Comparison of ENCODE assay signal across 8 mouse cellular contexts in genomic region chr7:127894480-127894879, GRCm38 (mm10). TPM values are rescaled to one million over a fixed set of nuclear protein-coding genes. Genes with fewer than 3 reads are reported as not detected.
DNase-seq lines count a peak whose midpoint lies in the region; ATAC-seq and TF ChIP-seq lines count a peak whose summit lies in the region.

No protein-coding gene starts in this region.

- peak overlapping the region; percentile 82 for H3K4me2 ChIP-seq in forebrain, embryonic 14.5 days (ENCODE audit: low read length)
- peak overlapping the region; percentile 90 for H3K4me2 ChIP-seq in liver, embryonic 13.5 days

- ATAC-seq in forebrain, embryonic 14.5 days: no peak
- no peak for ATAC-seq in liver, embryonic 13.5 days (ENCODE audit: low read depth)

- H3K27ac ChIP-seq in left cerebral cortex, adult 2 months: no peak overlapping the region
- no peak overlapping the region for H3K27ac ChIP-seq in forebrain, embryonic 14.5 days (ENCODE audit: low read depth, low read length)
- H3K27ac ChIP-seq in liver, embryonic 13.5 days: peak overlapping the region; percentile 86
- H3K27ac ChIP-seq in small intestine, adult 2 months (ENCODE audit: insufficient read depth, low read depth, low read length): peak overlapping the region; percentile 31; the same call in 1 of the 2 replicates

- no peaks in the 10 kb centered on the region for H3K9me3 ChIP-seq in forebrain, embryonic 14.5 days (replicated peaks; ENCODE audit: control insufficient read depth, low read length)
- no peaks in the 10 kb centered on the region for H3K9me3 ChIP-seq in liver, embryonic 13.5 days (replicated peaks)

- no peak for DNase-seq in left cerebral cortex, adult 2 months (ENCODE audit: extremely low spot score in 1 of 2, low spot score in 2 of 2)
- no peak for DNase-seq in left cerebral cortex, adult 18-20 months (ENCODE audit: low spot score in 2 of 2)
- no peak for DNase-seq in forebrain, embryonic 14.5 days (ENCODE audit: low spot score)
- DNase-seq in liver, embryonic 13.5 days: no peak
- DNase-seq in ovary, adult 18-20 months (ENCODE audit: low spot score): no peak
- no peak for DNase-seq in left cerebral cortex, adult 9 months (ENCODE audit: low spot score in 2 of 2)
- DNase-seq in c-Kit-positive CD71-positive TER-119-positive erythroid progenitor cells, embryonic 14.5 days (ENCODE audit: low spot score): no peak

- peaks cover 7% of the 10 kb centered on the region for H3K4me1 ChIP-seq in forebrain, embryonic 14.5 days (ENCODE audit: control insufficient read depth, insufficient read depth, low read length)
- H3K4me1 ChIP-seq in liver, embryonic 13.5 days (replicated peaks): peaks cover 50% of the 10 kb centered on the region
- peaks cover 8% of the 10 kb centered on the region for H3K4me1 ChIP-seq in small intestine, adult 2 months (ENCODE audit: control insufficient read depth, insufficient read depth, insufficient read length, low read length)

- 81% methylated on average over 5 of the region's 5 CpGs for WGBS in forebrain, embryonic 14.5 days
- WGBS in liver, embryonic 13.5 days (ENCODE audit: insufficient replicate concordance): 75% methylated on average over 5 of the region's 5 CpGs
- WGBS in small intestine, adult 2 months: 25% methylated on average over 5 of the region's 5 CpGs

- H3K9ac ChIP-seq in forebrain, embryonic 14.5 days (ENCODE audit: low read length): no peak overlapping the region; the same call in 1 of the 2 replicates
- H3K9ac ChIP-seq in liver, embryonic 13.5 days: peak overlapping the region; percentile 79

- no peak for TF ChIP-seq CTCF in left cerebral cortex, adult 2 months (IDR thresholded peaks at IDR 0.05)
- TF ChIP-seq CTCF in small intestine, adult 2 months (IDR thresholded peaks at IDR 0.05; ENCODE audit: extremely low read depth, insufficient read length, insufficient replicate concordance, low read depth, low read length): no peak

- H3K4me3 ChIP-seq in left cerebral cortex, adult 2 months: peak overlapping the region; percentile 68; the same call in 1 of the 2 replicates
- peak overlapping the region; percentile 53 for H3K4me3 ChIP-seq in forebrain, embryonic 14.5 days (ENCODE audit: low read depth, low read length)
- peak overlapping the region; percentile 70 for H3K4me3 ChIP-seq in liver, embryonic 13.5 days (replicated peaks)
- H3K4me3 ChIP-seq in small intestine, adult 2 months (ENCODE audit: low read depth, low read length): peak overlapping the region; percentile 65

- no peaks in the 10 kb centered on the region for H3K27me3 ChIP-seq in forebrain, embryonic 14.5 days (replicated peaks; ENCODE audit: control insufficient read depth, insufficient read depth, low read length)
- H3K27me3 ChIP-seq in liver, embryonic 13.5 days: no peaks in the 10 kb centered on the region
- no peaks in the 10 kb centered on the region for H3K27me3 ChIP-seq in small intestine, adult 2 months (ENCODE audit: control insufficient read depth, insufficient read depth, low read length)

- intact Hi-C loops in left cerebral cortex, adult 2 months (cut with DNase I): no loop called here

- no peak for TF ChIP-seq POLR2A in small intestine, adult 2 months (IDR thresholded peaks at IDR 0.05; ENCODE audit: low read depth, low read length)

- H3K36me3 ChIP-seq in forebrain, embryonic 14.5 days (ENCODE audit: control insufficient read depth, insufficient read depth, low read length): peaks cover 22% of the 10 kb centered on the region
- H3K36me3 ChIP-seq in liver, embryonic 13.5 days: peaks cover 28% of the 10 kb centered on the region
- H3K36me3 ChIP-seq in small intestine, adult 2 months (ENCODE audit: control insufficient read depth, insufficient read depth, low read length): peaks cover 6% of the 10 kb centered on the region; the same call in 1 of the 2 replicates

RNA-seq across cellular contexts. Expression of gene Gm21974, which starts 0.8 kb away (rescaled TPM):
- not detected for total RNA-seq in left cerebral cortex, adult 2 months (2021)
- not detected for total RNA-seq in left cerebral cortex, adult 18-20 months (2021)
- not detected in 2 replicates for polyA plus RNA-seq in forebrain, embryonic 14.5 days (2014; fragmentation: Nextera tagmentation; extraction: Ambion mirVana)
- not detected in 2 replicates for polyA plus RNA-seq in liver, embryonic 13.5 days (2015; fragmentation: Nextera tagmentation; extraction: Ambion mirVana)
- polyA plus RNA-seq in small intestine, adult 2 months (2012; rRNA removed): not detected in 2 replicates

RNA-seq across cellular contexts. Expression of gene Vkorc1, which starts 0.9 kb away (rescaled TPM):
- total RNA-seq in left cerebral cortex, adult 2 months (2021): 10 to 100 TPM; 22.0 to 23.4 TPM
- 10 to 100 TPM; 21.3 to 24.0 TPM for total RNA-seq in left cerebral cortex, adult 18-20 months (2021)
- polyA plus RNA-seq in forebrain, embryonic 14.5 days (2014; fragmentation: Nextera tagmentation; extraction: Ambion mirVana): 61.5 and 69.9 TPM in 2 replicates
- polyA plus RNA-seq in liver, embryonic 13.5 days (2015; fragmentation: Nextera tagmentation; extraction: Ambion mirVana): 86.9 and 89.1 TPM in 2 replicates
- polyA plus RNA-seq in small intestine, adult 2 months (2012; rRNA removed): 94.3 and 97.7 TPM in 2 replicates

RNA-seq across cellular contexts. Expression of gene Prss53, which starts 3.7 kb away (rescaled TPM):
- total RNA-seq in left cerebral cortex, adult 2 months (2021): 1 to 10 TPM; 2.1 to 2.8 TPM
- 1 to 10 TPM; 2.2 to 2.7 TPM for total RNA-seq in left cerebral cortex, adult 18-20 months (2021)
- 0.61 and 0.63 TPM in 2 replicates for polyA plus RNA-seq in forebrain, embryonic 14.5 days (2014; fragmentation: Nextera tagmentation; extraction: Ambion mirVana)
- polyA plus RNA-seq in liver, embryonic 13.5 days (2015; fragmentation: Nextera tagmentation; extraction: Ambion mirVana): 0.19 and 0.24 TPM in 2 replicates
- polyA plus RNA-seq in small intestine, adult 2 months (2012; rRNA removed): 1.6 and 2.1 TPM in 2 replicates

RNA-seq across cellular contexts. Expression of gene Bckdk, which starts 9.4 kb away (rescaled TPM):
- total RNA-seq in left cerebral cortex, adult 2 months (2021): 10 to 100 TPM; 38.5 to 39.9 TPM
- total RNA-seq in left cerebral cortex, adult 18-20 months (2021): 10 to 100 TPM; 34.3 to 39.3 TPM
- polyA plus RNA-seq in forebrain, embryonic 14.5 days (2014; fragmentation: Nextera tagmentation; extraction: Ambion mirVana): 108 and 131 TPM in 2 replicates
- polyA plus RNA-seq in liver, embryonic 13.5 days (2015; fragmentation: Nextera tagmentation; extraction: Ambion mirVana): 64.4 and 70.0 TPM in 2 replicates
- polyA plus RNA-seq in small intestine, adult 2 months (2012; rRNA removed): 54.4 and 68.3 TPM in 2 replicates

RNA-seq across cellular contexts. Expression of gene Kat8, which starts 17.8 kb away (rescaled TPM):
- total RNA-seq in left cerebral cortex, adult 2 months (2021): 10 to 100 TPM; 34.7 to 35.4 TPM
- total RNA-seq in left cerebral cortex, adult 18-20 months (2021): 10 to 100 TPM; 29.7 to 33.3 TPM
- 51.1 and 56.7 TPM in 2 replicates for polyA plus RNA-seq in forebrain, embryonic 14.5 days (2014; fragmentation: Nextera tagmentation; extraction: Ambion mirVana)
- polyA plus RNA-seq in liver, embryonic 13.5 days (2015; fragmentation: Nextera tagmentation; extraction: Ambion mirVana): 20.5 and 22.7 TPM in 2 replicates
- polyA plus RNA-seq in small intestine, adult 2 months (2012; rRNA removed): 5.2 and 8.3 TPM in 2 replicates

Comparison
In these comparisons a context has a peak if more than half of its experiments do, and no peak if none do; other contexts are left out.
1. H3K27ac ChIP-seq: peak in liver, embryonic 13.5 days (single experiment) and small intestine, adult 2 months (single experiment); none in left cerebral cortex, adult 2 months (single experiment) and forebrain, embryonic 14.5 days (single experiment).
2. Peak in every context shown above with its lines, with median percentiles within 50 percentile points of each other: H3K4me3 ChIP-seq.